Mouse (Mus musculus) G1E (cell line): Measurements from ENCODE around the gene Spef2.
"Not testable (repeated sequence)": the region's sequence is repeated elsewhere in the genome, so short reads cannot be mapped to it uniquely, and the experiment has no call there.

Source experiments
- CTCF ChIP-seq: IDR thresholded peaks from 2 replicates; pipeline ENCODE4 v1.5.1; 2012; ENCODE audit warnings: low read depth, low read length, inconsistent platforms, mixed read lengths
- GATA1 ChIP-seq: IDR thresholded peaks from 2 replicates; pipeline ENCODE4 v1.6.1; 2012; ENCODE audit warnings: borderline replicate concordance, low read length, inconsistent platforms, mixed read lengths
- POLR2AphosphoS5 ChIP-seq: IDR thresholded peaks from 2 replicates; pipeline ENCODE4 v1.6.1; 2012; ENCODE audit warnings: low read depth, low read length, inconsistent platforms; ENCODE audit not compliant: insufficient replicate concordance
- TAL1 ChIP-seq: conservative IDR thresholded peaks from 2 replicates; pipeline ENCODE4 v1.6.1; 2012; ENCODE audit warnings: low read depth, low read length, inconsistent platforms, mixed read lengths

DNA sequence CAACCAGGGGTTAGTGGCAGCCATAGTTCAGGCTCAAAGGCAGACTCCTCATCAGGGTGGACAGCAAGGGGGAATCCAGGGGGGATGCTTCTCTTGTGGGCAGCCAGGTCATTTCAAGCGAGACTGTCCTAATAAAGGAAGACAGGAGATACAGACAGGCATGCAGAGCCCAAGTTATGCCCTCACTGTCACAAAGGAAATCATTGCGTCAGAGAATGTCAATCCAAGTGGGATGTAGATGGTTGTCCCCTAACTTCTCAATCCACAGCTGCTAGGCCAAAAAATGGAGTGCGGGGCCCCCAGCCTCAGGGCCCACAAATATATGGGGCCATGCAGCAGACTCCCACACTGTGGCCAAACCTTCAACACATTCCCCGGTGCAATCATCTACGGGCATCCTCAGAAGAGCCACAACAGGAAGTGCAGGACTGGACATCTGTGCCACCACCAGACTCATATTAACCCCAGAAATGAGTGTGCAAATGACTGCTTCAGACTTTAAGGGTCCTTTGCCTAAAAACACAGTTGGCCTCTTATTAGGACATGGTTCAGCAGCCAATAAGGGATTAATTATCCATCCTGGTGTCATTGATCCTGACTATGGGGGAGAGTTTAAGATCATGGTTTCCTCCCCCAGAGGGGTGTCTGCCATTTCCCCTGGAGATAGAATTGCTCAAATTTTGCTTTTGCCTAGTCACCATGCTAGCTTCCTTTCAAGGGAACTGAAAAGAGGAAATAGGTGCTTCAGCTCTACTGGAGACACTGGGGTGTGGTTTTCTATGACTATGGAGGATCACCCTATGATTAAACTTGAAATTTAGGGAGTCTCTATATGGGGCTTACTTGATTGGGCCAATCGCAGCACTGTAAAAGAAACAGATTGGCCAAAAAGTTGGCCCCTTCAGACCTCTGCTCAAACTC lies 25.8 kb upstream of the Spef2 start:
- not testable (repeated sequence) for TF ChIP-seq CTCF, POLR2AphosphoS5, GATA1, TAL1
